Mouse (Mus musculus) E14TG2a.4 (cell line): ENCODE results near the gene H2-Ob.
A peak's percentile ranks its signal among the peaks of the same experiment; 100 is the strongest.

ENCODE experiments used
- H3K27me3 ChIP-seq: 2 replicates; pipeline ENCODE4 v1.6.1; 2014; ENCODE audit warnings: low read length, control low read depth; ENCODE audit not compliant: insufficient read depth
- H3K36me3 ChIP-seq: 2 replicates; pipeline ENCODE4 v1.6.1; 2014; ENCODE audit warnings: low read length, control low read depth; ENCODE audit not compliant: insufficient read depth
- H3K4me1 ChIP-seq: replicated peaks from 2 replicates; pipeline ENCODE4 v1.6.1; 2014; ENCODE audit warnings: low read depth, low read length, control low read depth
- H3K4me3 ChIP-seq: replicated peaks from 2 replicates; pipeline ENCODE4 v1.5.1; 2014; ENCODE audit warnings: mild to moderate bottlenecking, low read length
- H3K9me3 ChIP-seq: 2 replicates; pipeline ENCODE4 v1.6.1; 2014; ENCODE audit warnings: low read length, control low read depth
- CTCF ChIP-seq: conservative IDR thresholded peaks from 2 replicates; pipeline ENCODE4 v1.5.1; 2014; ENCODE audit warnings: low read length
- NANOG ChIP-seq: IDR thresholded peaks from 2 replicates; pipeline ENCODE4 v1.6.1; 2014; ENCODE audit warnings: borderline replicate concordance, low read length, mixed read lengths
- POU5F1 ChIP-seq: IDR thresholded peaks from 2 replicates; pipeline ENCODE4 v1.6.1; 2014; ENCODE audit warnings: low read length, borderline replicate concordance

The H2-Ob gene

DNA sequence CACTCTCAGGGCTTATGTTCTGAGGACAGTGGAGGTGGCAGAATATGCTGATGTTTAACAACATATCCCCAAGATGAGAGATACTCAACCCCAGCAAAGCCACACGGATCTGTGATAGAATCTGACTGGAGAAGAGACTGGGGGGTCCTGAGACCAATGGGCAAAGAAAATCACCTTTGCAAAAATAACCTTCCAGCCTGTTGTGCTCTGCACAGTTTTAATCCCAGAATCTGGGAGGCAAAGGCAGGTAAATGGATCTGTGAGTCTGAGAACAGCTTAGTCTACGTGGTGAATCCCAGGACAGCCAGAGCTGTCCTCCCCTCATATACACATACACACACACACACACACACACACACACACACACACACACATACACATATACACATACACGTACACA, 10.7 kb downstream of the H2-Ob start:
- no peaks in the 10 kb centered on the region for H3K36me3 ChIP-seq
- H3K27me3 ChIP-seq: 0 out of 2 replicates have a peak, but pooled peaks cover 2% of the 10 kb centered on the region
- no peak for TF ChIP-seq POU5F1
- TF ChIP-seq NANOG: no peak
- TF ChIP-seq CTCF: no peak
- no peaks in the 10 kb centered on the region for H3K4me1 ChIP-seq
- no peak overlapping the region for H3K4me3 ChIP-seq
- H3K9me3 ChIP-seq: no peaks in the 10 kb centered on the region

GRCm38 (mm10) chr17:34249878-34250277, 11.2 kb downstream of the H2-Ob start:
- H3K4me1 ChIP-seq: no peaks in the 10 kb centered on the region
- H3K4me3 ChIP-seq: no peak overlapping the region
- no peak for TF ChIP-seq POU5F1
- peak; percentile 86 for TF ChIP-seq CTCF
- TF ChIP-seq NANOG: no peak
- H3K36me3 ChIP-seq: no peaks in the 10 kb centered on the region
- H3K9me3 ChIP-seq: no peaks in the 10 kb centered on the region
- 0 out of 2 replicates have a peak, but pooled peaks cover 2% of the 10 kb centered on the region for H3K27me3 ChIP-seq

GRCm38 (mm10) chr17:34251666-34252065, 13.0 kb downstream of the H2-Ob start:
- no peaks in the 10 kb centered on the region for H3K36me3 ChIP-seq

DNA sequence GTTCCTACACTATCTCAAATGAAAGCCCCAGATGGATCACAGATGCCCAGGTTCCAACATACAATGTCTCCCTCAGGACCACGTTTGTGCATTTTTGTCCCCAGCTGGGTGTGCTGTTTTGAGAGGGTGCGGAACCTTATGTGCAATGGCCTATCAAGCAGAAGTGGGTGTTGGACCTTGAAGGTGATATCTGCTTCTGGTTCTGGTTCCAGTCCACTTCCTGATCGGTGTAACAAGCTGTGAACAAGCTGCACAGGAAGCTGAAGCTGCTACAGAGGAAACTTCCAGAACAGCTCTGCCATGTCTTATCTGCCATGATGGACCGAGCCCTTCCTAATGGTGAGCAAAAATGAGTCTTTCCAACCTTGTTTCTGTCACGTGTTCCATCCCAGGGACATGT, 17.8 kb downstream of the H2-Ob start:
- Histone ChIP-seq H3K4me1 (no peaks in the 10 kb centered on the region), H3K27me3 (peaks cover 28% of the 10 kb centered on the region), H3K36me3 (no peaks in the 10 kb centered on the region), H3K9me3 (no peaks in the 10 kb centered on the region), H3K4me3 (no peak overlapping the region)
- TF ChIP-seq NANOG: no peak
- TF ChIP-seq CTCF: no peak
- no peak for TF ChIP-seq POU5F1

More at GRCm38 (mm10) chr17:34251666-34252065, 13.0 kb downstream of the H2-Ob start:
- no peaks in the 10 kb centered on the region for H3K4me1 ChIP-seq
- H3K4me3 ChIP-seq: no peak overlapping the region
- H3K27me3 ChIP-seq: peaks cover 2% of the 10 kb centered on the region; the same call in 1 of the 2 replicates
- no peak for TF ChIP-seq POU5F1
- H3K9me3 ChIP-seq: no peaks in the 10 kb centered on the region

GRCm38 (mm10) chr17:34257594-34258375, 19.1 kb downstream of the H2-Ob start, which contains the start of gene H2-Ab1:
H2-Ab1 (plus strand) TSS chr17:34257689.
- Histone ChIP-seq H3K4me3 (no peak within 1 kb of the TSS), H3K27me3 (peaks cover 41% of the 10 kb centered on the region), H3K9me3 (no peaks in the 10 kb centered on the region), H3K4me1 (no peaks in the 10 kb centered on the region), H3K36me3 (no peaks in the 10 kb centered on the region)
- TF ChIP-seq POU5F1: no peak
- no peak for TF ChIP-seq CTCF
- no peak for TF ChIP-seq NANOG

GRCm38 (mm10) chr17:34260551-34260950, 21.8 kb downstream of the H2-Ob start:
- TF ChIP-seq CTCF: no peak
- no peak for TF ChIP-seq NANOG
- TF ChIP-seq POU5F1: no peak
- H3K9me3 ChIP-seq: no peaks in the 10 kb centered on the region
- peaks cover 19% of the 10 kb centered on the region for H3K4me1 ChIP-seq
- peaks cover 69% of the 10 kb centered on the region for H3K27me3 ChIP-seq
- H3K36me3 ChIP-seq: no peaks in the 10 kb centered on the region
- no peak overlapping the region for H3K4me3 ChIP-seq

DNA sequence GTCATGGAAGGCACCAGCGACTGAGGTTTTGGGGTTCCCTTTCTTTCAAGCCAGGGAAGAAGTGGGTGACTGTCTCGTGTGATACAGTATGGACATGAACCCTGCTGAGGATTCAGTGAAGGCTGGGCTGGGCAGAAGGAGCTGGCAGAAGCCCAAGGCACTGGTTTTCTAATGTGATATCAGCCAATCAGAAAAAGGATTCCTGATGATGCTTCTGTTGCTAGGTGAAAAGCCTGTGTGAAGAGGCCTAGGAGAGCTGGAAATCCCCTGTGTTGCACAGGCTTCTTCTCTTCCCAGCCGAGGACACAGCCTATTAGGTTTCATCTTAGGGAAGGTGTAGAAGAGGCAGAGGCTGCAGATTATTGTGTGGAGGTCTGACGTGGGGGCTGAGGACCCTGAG, 22.8 kb downstream of the H2-Ob start:
- Histone ChIP-seq H3K9me3 (no peaks in the 10 kb centered on the region), H3K4me3 (no peak overlapping the region), H3K36me3 (no peaks in the 10 kb centered on the region), H3K4me1 (peaks cover 20% of the 10 kb centered on the region), H3K27me3 (peaks cover 75% of the 10 kb centered on the region)
- TF ChIP-seq POU5F1 (no peak), NANOG (no peak), CTCF (no peak)

DNA sequence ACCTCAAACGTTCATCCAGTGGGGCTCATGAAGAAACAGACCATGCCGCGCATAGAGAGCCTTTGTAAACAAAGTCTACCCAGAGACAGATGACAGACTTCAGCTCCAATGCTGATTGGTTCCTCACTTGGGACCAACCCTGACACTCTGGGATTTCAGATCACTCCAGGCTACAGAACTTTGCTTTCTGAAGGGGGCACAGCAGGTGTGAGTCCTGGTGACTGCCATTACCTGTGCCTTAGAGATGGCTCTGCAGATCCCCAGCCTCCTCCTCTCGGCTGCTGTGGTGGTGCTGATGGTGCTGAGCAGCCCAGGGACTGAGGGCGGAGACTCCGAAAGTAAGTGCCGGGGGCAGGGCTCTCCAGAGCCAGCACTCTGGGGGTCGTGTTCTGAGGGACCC, 24.4 kb downstream of the H2-Ob start:
- no peaks in the 10 kb centered on the region for H3K9me3 ChIP-seq
- H3K36me3 ChIP-seq: no peaks in the 10 kb centered on the region
- no peak for TF ChIP-seq NANOG
- no peak for TF ChIP-seq POU5F1
- TF ChIP-seq CTCF: no peak
- H3K27me3 ChIP-seq: peaks cover 89% of the 10 kb centered on the region
- H3K4me3 ChIP-seq: peak overlapping the region; percentile 73
- peaks cover 20% of the 10 kb centered on the region for H3K4me1 ChIP-seq

DNA sequence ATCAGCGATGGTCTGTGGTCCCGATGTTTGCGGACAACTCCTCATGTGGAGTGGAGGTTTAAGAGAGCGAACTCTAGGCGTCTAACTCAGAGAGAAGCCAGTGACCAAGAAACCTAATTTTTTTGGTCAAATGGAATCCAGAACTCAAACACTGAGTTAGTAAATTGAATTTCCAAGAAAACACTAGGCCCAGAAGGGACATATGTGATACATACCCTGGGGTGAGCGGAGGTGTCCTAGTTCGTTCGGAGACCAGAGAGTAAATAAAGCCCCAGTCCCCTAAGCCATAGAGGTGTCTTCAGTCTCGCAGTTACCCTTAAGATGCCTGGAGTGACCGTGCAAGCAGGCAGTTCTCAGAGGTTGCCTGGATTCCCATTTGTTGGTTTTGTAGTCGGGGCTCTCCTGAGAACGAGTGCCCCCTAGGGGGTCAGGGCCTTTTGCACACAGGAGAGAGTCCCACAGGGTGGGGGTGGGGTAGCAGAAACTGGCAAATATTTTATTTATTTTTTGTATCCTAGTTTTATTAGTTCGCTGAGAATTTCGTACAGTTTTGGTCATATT, 25.2 kb downstream of the H2-Ob start:
- no peaks in the 10 kb centered on the region for H3K36me3 ChIP-seq
- TF ChIP-seq POU5F1 (no peak), CTCF (0 out of 2 replicates have a peak, but pooled peaks have one; percentile 9)
- H3K4me1 ChIP-seq: peaks cover 20% of the 10 kb centered on the region
- peaks cover 89% of the 10 kb centered on the region for H3K27me3 ChIP-seq
- H3K9me3 ChIP-seq: no peaks in the 10 kb centered on the region
- H3K4me3 ChIP-seq: peak overlapping the region; percentile 75
